Mouse (Mus musculus) heart, postnatal 25 days (tissue): Measurements from ENCODE around the gene Timm44. TPM values are rescaled to one million over a fixed set of nuclear protein-coding genes. Genes with fewer than 3 reads are reported as not detected.

ENCODE experiments used
- DNase-seq: peaks from one replicate; pipeline ENCODE4 v3.0.0; 2022; ENCODE audit warnings: low spot score
- intact Hi-C: fragments of 180-260 bp; cut with DNase I; formaldehyde crosslinking; loops from one replicate; pipeline ENCODE4 v1.15.1; 2025
- total RNA-seq, 2 experiments: library from RNA; stranded (reverse); gene quantifications; 2 replicates each; pipeline ENCODE4 v1.2.3; 2021

Timm44 gene
- total RNA-seq, 2 experiments from 2014 or later = 117 TPM

- intact Hi-C loops = no loop called here
- no peak for DNase-seq
Observed at GRCm38 (mm10) chr8:4212809-4213209, 62.9 kb downstream of the Timm44 start.

DNA sequence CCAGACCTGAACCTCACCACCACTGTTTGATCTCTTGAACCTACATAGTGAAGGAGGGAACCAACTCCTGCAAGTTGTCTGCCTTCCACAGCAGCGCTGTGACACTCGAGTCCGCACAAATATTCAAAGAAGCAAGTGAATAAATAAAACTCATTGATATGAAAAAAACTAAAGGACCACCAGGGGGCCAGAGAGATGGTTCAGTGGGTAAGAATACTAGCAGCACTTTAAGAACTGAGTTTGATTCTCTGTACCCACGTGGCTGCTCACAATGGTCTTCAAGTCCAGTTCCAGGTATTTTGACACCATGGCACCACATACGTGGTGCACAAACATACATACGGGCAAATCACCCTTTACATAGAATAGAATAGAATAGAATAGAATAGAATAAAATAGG lies 64.6 kb downstream of the Timm44 start:
- DNase-seq = no peak
- intact Hi-C loops = no loop called here

Other genes with a start within 250 kb of the Timm44 start
- gene Cd209f, start 170.1 kb downstream of the Timm44 start, total RNA-seq = under 1 TPM; 0.21 to 0.42 TPM
- gene Cd209g, start 141.8 kb downstream of the Timm44 start, total RNA-seq = not detected
- gene Evi5l, start 109.3 kb downstream of the Timm44 start, total RNA-seq = 10 to 100 TPM; 23.4 to 24.6 TPM
- gene Prr36, start 58.5 kb downstream of the Timm44 start, total RNA-seq = not detected
- under 1 TPM; 0.08 to 0.34 TPM for gene Lrrc8e, start 49.1 kb downstream of the Timm44 start, total RNA-seq
- 10 to 100 TPM; 68.9 to 69.9 TPM for gene Map2k7, start 37.2 kb downstream of the Timm44 start, total RNA-seq
- gene Gm49320, start 37.0 kb downstream of the Timm44 start, total RNA-seq = not detected
- gene Tgfbr3l, start 27.7 kb downstream of the Timm44 start, total RNA-seq = 1 to 10 TPM; 2.4 to 2.5 TPM
- gene Snapc2, start 22.8 kb downstream of the Timm44 start, total RNA-seq = 10 to 100 TPM; 14.4 to 15.0 TPM
- gene Ctxn1, start 16.6 kb downstream of the Timm44 start, total RNA-seq = 1 to 10 TPM in 1 of 2 experiments, under 1 TPM in 1; 0.75 to 1.1 TPM
- 1 to 10 TPM; 3.5 to 4.4 TPM for gene Ccl25, start 49.3 kb upstream of the Timm44 start, total RNA-seq
- 10 to 100 TPM; 58.2 to 64.1 TPM for gene Elavl1, start 49.5 kb upstream of the Timm44 start, total RNA-seq
- 10 to 100 TPM; 37.1 to 42.5 TPM for gene Cers4, start 217.1 kb upstream of the Timm44 start, total RNA-seq